Mouse (Mus musculus) liver, adult 2 months (tissue): ENCODE data around the gene Gm14819. TPM values are rescaled to one million over a fixed set of nuclear protein-coding genes. Genes with fewer than 3 reads are reported as not detected.
"Not testable (repeated sequence)": the region's sequence is repeated elsewhere in the genome, so short reads cannot be mapped to it uniquely, and the experiment has no call there.

Experiments
- DNase-seq: peaks from one replicate; pipeline ENCODE4 v3.0.0-alpha.2; 2011; ENCODE audit warnings: low read depth, low spot score; ENCODE audit errors: extremely low read depth
- H3K27ac ChIP-seq: fragments of 200-500 bp; replicated peaks from 2 replicates; pipeline ENCODE4 v1.5.1; 2012; ENCODE audit warnings: low read depth, mild to moderate bottlenecking, control low read depth, inconsistent platforms, low read length; ENCODE audit not compliant: insufficient read depth
- H3K27me3 ChIP-seq: fragments of 200-500 bp; 2 replicates; pipeline ENCODE4 v1.6.1; 2012; ENCODE audit warnings: mild to moderate bottlenecking, moderate library complexity, low read length, inconsistent platforms; ENCODE audit not compliant: control insufficient read depth, insufficient read depth
- H3K36me3 ChIP-seq: fragments of 200-500 bp; 2 replicates; pipeline ENCODE4 v1.6.1; 2012; ENCODE audit warnings: low read length, inconsistent platforms; ENCODE audit not compliant: control insufficient read depth, insufficient read depth
- H3K4me1 ChIP-seq: fragments of 200-500 bp; 2 replicates; pipeline ENCODE4 v1.6.1; 2011; ENCODE audit warnings: low read length; ENCODE audit not compliant: control insufficient read depth, insufficient read depth
- H3K4me3 ChIP-seq: fragments of 200-500 bp; 2 replicates; pipeline ENCODE4 v1.5.1; 2011; ENCODE audit warnings: low read depth, mild to moderate bottlenecking, control low read depth, low read length, moderate library complexity; ENCODE audit not compliant: insufficient read depth
- H3K79me2 ChIP-seq: fragments of 200-500 bp; 2 replicates; pipeline ENCODE4 v1.6.1; 2012; ENCODE audit warnings: inconsistent platforms, mild to moderate bottlenecking, low read length, moderate library complexity; ENCODE audit not compliant: control insufficient read depth, insufficient read depth
- H3K9ac ChIP-seq: fragments of 200-500 bp; 2 replicates; pipeline ENCODE4 v1.6.1; 2012; ENCODE audit warnings: low read depth, mild to moderate bottlenecking, control low read depth, inconsistent platforms, low read length
- WGBS: fragments of 180-500 bp; shearing (Covaris S2); methylation state at CpG from one replicate; pipeline ENCODE4 v1.1.7; 2018; 5-methylcytosine and 5-hydroxymethylcytosine counted together
- polyA plus RNA-seq: library from polyadenylated mRNA; depleted of rRNA; stranded (reverse); fragments of >200 nt; gene quantifications from 2 replicates; pipeline ENCODE4 v1.2.3, GENCODE M21; 2012; rRNA removed
- total RNA-seq: library from RNA; depleted of rRNA; stranded (reverse); fragments of >200 nt; gene quantifications from 2 replicates; pipeline ENCODE4 v1.2.3, GENCODE M21; 2014; rRNA removed

Gm14819 gene
- total RNA-seq (not detected in 2 replicates), polyA plus RNA-seq (not detected in 2 replicates)

GRCm38 (mm10) chrX:35403883-35404282 lies at the start of gene Gm14819:
Gm14819 (plus strand) TSS chrX:35404183.
- not testable (repeated sequence) for H3K27me3 ChIP-seq, H3K4me1 ChIP-seq, H3K4me3 ChIP-seq, H3K79me2 ChIP-seq, H3K9ac ChIP-seq, H3K27ac ChIP-seq, H3K36me3 ChIP-seq, DNase-seq
- no CpG with 5 or more reads among the region's 6 CpGs for WGBS
